Mouse (Mus musculus) left cerebral cortex, adult 6 months (tissue): ENCODE measurements around the gene Trp53rka. TPM values are rescaled to one million over a fixed set of nuclear protein-coding genes. Genes with fewer than 3 reads are reported as not detected.

Experiments used
- long read RNA-seq, 2 experiments: library from polyadenylated mRNA; unstranded; transcript quantifications; one replicate each; pipeline ENCODE4 v2.0.0; 2019 to 2020
- polyA plus RNA-seq: library from polyadenylated mRNA; unstranded; fragments of <200 nt; fragmentation: Nextera tagmentation; gene quantifications from 2 replicates; pipeline ENCODE4 v1.2.3, GENCODE M21; 2021

Gene Trp53rka
- polyA plus RNA-seq: 18.1 and 19.2 TPM in 2 replicates
- long read RNA-seq, experiment 1, transcript Trp53rka-201 (2 exons, 1,880 nt): major isoform, 143 of 154 reads
- long read RNA-seq, experiment 1, partial matches to known transcripts: 2 of 154 reads
- long read RNA-seq, experiment 1, other reads (novel, unspliced or antisense): 6 of 154 reads
- long read RNA-seq, experiment 2, transcript Trp53rka-201 (2 exons, 1,880 nt): major isoform, 29 of 36 reads
- long read RNA-seq, experiment 2, partial matches to known transcripts: 7 of 36 reads
- long read RNA-seq, experiment 2, other reads (novel, unspliced or antisense): 0 of 36 reads

DNA sequence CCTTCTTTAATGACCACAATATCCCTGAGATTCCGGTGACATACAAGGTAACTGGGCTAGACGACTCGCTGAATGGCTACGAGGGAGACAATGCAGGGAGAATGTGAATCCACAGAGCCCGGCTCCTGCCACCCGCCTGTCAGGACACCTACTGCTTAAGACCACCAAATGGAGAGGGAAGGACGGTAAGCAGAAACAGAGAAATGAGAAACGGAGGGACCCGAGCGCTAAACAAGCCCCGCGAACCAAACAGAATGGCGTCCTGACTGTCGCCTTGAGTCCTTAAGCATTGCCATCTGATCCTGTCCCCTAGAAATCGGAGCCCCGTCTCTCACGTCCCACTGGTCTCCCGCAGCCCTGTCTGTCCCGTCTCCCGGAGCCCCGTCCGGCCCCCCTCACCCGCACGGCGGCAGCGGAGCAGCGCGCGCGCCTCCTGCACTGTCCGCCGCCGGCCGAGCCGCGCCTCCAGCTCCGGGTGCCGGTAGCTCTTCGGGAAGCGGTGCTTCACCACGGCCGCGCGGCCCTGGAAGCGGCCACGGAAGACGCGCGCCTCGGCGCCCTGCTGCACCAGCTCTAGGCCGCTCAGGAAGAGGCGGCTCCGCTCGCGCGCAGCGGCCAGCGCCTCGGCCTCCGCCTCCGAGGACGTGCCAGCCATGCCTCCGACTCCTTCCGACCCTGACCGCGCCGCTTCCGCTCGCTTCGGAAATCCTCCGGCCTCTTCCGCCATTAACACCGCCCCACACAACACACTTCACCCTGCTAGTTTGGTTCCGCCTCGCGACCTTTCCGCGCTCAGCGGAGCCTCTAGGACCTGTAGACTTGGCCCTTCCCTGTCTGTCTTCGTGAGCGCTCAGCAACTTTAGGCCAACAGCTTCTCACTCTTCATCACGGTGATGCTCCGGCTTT, at the start of gene Trp53rka:
Gene Trp53rka (minus strand): TSS at position 677 of the 906 bp plus-strand sequence.

DNA sequence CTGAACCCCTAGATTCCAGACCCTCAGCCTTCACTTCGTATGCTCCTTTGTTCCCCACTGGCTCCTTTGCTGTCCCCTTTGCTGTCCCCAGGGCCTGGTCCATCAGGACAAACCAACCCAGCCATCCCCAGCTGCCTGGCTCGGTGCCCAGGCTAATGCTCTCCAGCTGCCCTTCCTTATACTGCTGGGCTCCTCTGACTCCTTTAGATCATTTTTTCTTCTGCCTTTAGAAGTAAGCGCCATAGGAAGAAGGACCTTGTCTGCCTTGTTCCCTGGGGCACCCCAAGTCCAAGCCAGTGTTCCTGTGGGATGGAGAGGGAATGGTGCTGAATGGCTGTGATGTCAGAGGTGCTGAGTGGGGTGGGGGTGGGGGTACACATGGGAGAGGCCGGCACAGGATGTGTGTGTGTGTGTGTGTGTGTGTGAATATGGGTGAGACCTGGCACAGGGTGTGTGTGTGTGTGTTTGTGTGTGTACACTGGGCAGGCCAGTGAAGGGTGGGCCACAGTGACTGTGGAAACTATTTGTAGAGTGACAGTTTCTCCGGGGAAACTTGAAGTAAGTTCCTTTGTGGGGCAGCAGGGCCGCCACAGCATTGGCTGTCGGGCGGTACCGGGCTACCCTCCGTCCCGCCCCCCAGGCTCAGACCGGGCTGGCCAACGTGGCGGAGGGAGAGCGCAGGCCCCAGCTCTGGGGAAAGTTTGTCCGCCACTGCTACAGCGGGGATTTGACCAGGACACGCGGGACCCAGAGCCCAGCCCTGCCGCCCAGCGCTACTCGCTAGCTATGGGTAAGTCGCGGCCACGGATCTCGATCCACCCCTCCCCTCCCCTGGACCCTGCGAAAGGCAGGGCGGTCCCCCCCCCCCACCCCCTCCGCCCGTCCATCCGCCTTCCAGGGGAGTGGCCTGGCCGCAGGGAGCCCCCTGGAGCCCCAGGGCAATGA, 10.4 kb upstream of the Trp53rka start, which contains the start of gene Slc2a10:
Gene Slc2a10 (plus strand): TSS at position 529 of the 945 bp plus-strand sequence.

DNA sequence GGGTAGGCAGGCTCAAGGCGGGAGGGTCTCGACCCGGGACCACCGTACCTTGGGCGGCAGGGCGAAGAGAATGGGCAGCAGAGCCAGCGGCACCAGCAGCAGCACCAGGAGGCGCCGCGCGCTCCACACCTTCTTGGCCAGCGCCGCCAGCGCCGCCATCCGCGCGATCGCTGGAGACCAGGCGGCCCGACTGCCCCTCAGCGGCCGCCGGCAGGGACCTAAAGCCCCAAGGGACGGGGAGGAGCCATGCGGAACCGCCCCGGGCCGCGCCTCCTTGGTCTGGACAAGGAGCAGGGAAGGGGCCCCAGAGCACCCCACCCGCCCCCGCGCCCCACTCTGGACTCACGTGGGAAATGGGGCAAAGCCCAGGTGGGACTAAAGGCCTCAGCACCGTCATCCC, 20.1 kb downstream of the Trp53rka start, which contains the start of gene Slc13a3:
Gene Slc13a3 (minus strand): TSS at position 228 of the 400 bp plus-strand sequence.

Other genes starting within 250 kb of the Trp53rka start
- gene Slc35c2, start 205.5 kb downstream of the Trp53rka start, polyA plus RNA-seq: 36.9 and 38.8 TPM in 2 replicates
- 112 and 116 TPM in 2 replicates for gene Elmo2, start 166.8 kb downstream of the Trp53rka start, polyA plus RNA-seq
- gene Zfp663, start 124.6 kb downstream of the Trp53rka start, polyA plus RNA-seq: not detected in 2 replicates
- 4.4 and 4.9 TPM in 2 replicates for gene Zfp334, start 105.1 kb downstream of the Trp53rka start, polyA plus RNA-seq
- not detected in 2 replicates for gene Ocstamp, start 92.9 kb downstream of the Trp53rka start, polyA plus RNA-seq
- gene Slc13a3, start 20.1 kb downstream of the Trp53rka start, polyA plus RNA-seq: 9.0 and 13.2 TPM in 2 replicates
- 1.3 and 1.9 TPM in 2 replicates for gene Slc2a10, start 10.5 kb upstream of the Trp53rka start, polyA plus RNA-seq
- gene Eya2, start 101.7 kb upstream of the Trp53rka start, polyA plus RNA-seq: 0.80 and 0.83 TPM in 2 replicates